15 mouse cellular contexts compared by ENCODE assay signal in the genomic region with DNA sequence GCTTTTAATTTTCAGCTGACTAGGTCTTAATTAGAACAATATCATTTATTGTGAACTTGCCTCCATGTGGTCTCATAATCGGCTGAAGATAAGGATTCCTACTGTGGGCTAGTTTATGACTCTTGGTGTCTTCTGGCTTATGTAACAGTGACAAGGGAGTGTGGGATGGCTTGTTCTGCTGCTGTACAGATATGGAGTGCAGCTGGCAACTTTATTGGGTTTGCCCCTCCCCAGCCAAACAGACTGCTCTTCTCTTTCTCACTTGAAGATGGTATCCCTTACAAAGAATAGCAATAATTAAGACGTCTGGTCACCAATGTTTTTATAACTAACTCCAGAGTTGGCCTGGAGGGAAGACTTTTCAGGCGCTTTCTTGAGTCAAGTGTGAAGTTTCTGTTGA.
"Had no signal": no experiment of that assay in that cellular context is flagged by ENCODE, and none has a peak within 500 bp of the region (broad histone marks: within the 10 kb centered on the region; RNA-seq: fewer than 3 reads in every experiment).

No protein-coding gene starts in this region.

- H3K9me3 ChIP-seq: limb, embryonic 12.5 days; limb, embryonic 15.5 days; liver, embryonic 12.5 days; liver, embryonic 15.5 days; lung, embryonic 15.5 days had no signal

- H3K27ac ChIP-seq: hindbrain, postnatal 0 days; limb, embryonic 12.5 days; limb, embryonic 15.5 days; liver, embryonic 12.5 days; liver, embryonic 15.5 days; lung, embryonic 15.5 days had no signal

- H3K4me1 ChIP-seq: limb, embryonic 15.5 days; liver, embryonic 12.5 days; liver, embryonic 15.5 days; lung, embryonic 15.5 days had no signal

- H3K27me3 ChIP-seq: limb, embryonic 12.5 days; limb, embryonic 15.5 days; liver, embryonic 12.5 days; liver, embryonic 15.5 days; lung, embryonic 15.5 days had no signal

- H3K4me3 ChIP-seq: limb, embryonic 12.5 days; limb, embryonic 15.5 days; liver, embryonic 12.5 days; liver, embryonic 15.5 days; lung, embryonic 15.5 days had no signal

- H3K36me3 ChIP-seq: limb, embryonic 12.5 days; limb, embryonic 15.5 days; liver, embryonic 12.5 days; liver, embryonic 15.5 days; lung, embryonic 15.5 days had no signal

- DNase-seq: kidney, adult 2 months; kidney, postnatal 36 days; left cerebral cortex, postnatal 4 days; lung, postnatal 4 days; midbrain, embryonic 14.5 days; thymus, postnatal 25 days had no signal

- H3K9ac ChIP-seq: limb, embryonic 12.5 days; limb, embryonic 15.5 days; liver, embryonic 12.5 days; liver, embryonic 15.5 days; lung, embryonic 15.5 days had no signal

- H3K4me2 ChIP-seq: limb, embryonic 12.5 days; limb, embryonic 15.5 days; liver, embryonic 12.5 days; liver, embryonic 15.5 days; lung, embryonic 15.5 days; midbrain, embryonic 11.5 days had no signal

- ATAC-seq: hindbrain, postnatal 0 days; inflammation-experienced regulatory T-cells, adult 6 months; intestine, embryonic 16.5 days; liver, embryonic 12.5 days had no signal
